Mouse (Mus musculus): ENCODE measurements around the gene Aox2. TPM values are rescaled to one million over a fixed set of nuclear protein-coding genes. Genes with fewer than 3 reads are reported as not detected.
A peak's percentile ranks its signal among the peaks of the same experiment; 100 is the strongest.

Gene Aox2
- polyA plus RNA-seq, 1 experiment from 2014 or later, result not detected

DNA sequence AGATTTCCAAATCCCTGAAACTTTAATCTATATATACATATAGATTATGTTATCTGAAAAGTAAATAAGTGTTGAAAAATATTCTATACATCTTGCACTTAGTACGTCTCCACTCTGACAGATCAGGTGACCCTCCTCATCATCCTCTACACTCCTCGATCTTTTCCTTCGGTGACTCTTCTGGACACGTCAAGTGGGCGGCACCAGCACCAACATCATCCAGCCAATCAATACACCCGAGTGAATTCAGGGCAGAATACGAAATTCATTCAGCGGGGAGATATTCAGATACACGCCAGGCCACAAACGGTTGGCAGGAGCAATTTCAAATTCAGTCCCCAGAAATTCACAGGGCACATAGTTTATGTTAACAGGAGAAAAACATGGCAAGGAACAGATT is 141.9 kb downstream of the Aox2 start:
- Histone ChIP-seq H3K36me3 (ENCODE audit: control insufficient read depth, insufficient read depth, low read length) (peaks cover 48% of the 10 kb centered on the region), H3K4me2 (ENCODE audit: low read depth, low read length) (no peak overlapping the region), H3K9ac (ENCODE audit: low read length) (no peak overlapping the region), H3K27me3 (ENCODE audit: control insufficient read depth, insufficient read depth, low read depth, low read length) (no peaks in the 10 kb centered on the region), H3K4me3 (ENCODE audit: low read length) (no peak overlapping the region), H3K27ac (ENCODE audit: low read length) (no peak overlapping the region), H3K9me3 (ENCODE audit: control insufficient read depth, low read length) (no peaks in the 10 kb centered on the region), H3K4me1 (replicated peaks; ENCODE audit: control insufficient read depth, insufficient read depth, low read length) (peaks cover 19% of the 10 kb centered on the region)
- ATAC-seq (ENCODE audit: low read depth), result no peak
- WGBS, result 78% methylated on average over 10 of the region's 10 CpGs

GRCm38 (mm10) chr1:58420961-58421360 is 142.8 kb downstream of the Aox2 start:
- peaks cover 41% of the 10 kb centered on the region for H3K36me3 ChIP-seq (ENCODE audit: control insufficient read depth, insufficient read depth, low read length)
- no peak for ATAC-seq (ENCODE audit: low read depth)
- H3K27me3 ChIP-seq (ENCODE audit: control insufficient read depth, insufficient read depth, low read depth, low read length), result no peaks in the 10 kb centered on the region
- no peak overlapping the region for H3K9ac ChIP-seq (ENCODE audit: low read length)
- H3K9me3 ChIP-seq (ENCODE audit: control insufficient read depth, low read length), result no peaks in the 10 kb centered on the region
- H3K4me3 ChIP-seq (ENCODE audit: low read length), result peak overlapping the region; percentile 21; the same call in 1 of the 2 replicates
- peaks cover 19% of the 10 kb centered on the region for H3K4me1 ChIP-seq (replicated peaks; ENCODE audit: control insufficient read depth, insufficient read depth, low read length)
- H3K27ac ChIP-seq (ENCODE audit: low read length), result no peak overlapping the region
- WGBS, result 30% methylated on average over 7 of the region's 7 CpGs
- 0 out of 2 replicates have a peak overlapping the region, but pooled peaks have one; percentile 89 for H3K4me2 ChIP-seq (ENCODE audit: low read depth, low read length)

DNA sequence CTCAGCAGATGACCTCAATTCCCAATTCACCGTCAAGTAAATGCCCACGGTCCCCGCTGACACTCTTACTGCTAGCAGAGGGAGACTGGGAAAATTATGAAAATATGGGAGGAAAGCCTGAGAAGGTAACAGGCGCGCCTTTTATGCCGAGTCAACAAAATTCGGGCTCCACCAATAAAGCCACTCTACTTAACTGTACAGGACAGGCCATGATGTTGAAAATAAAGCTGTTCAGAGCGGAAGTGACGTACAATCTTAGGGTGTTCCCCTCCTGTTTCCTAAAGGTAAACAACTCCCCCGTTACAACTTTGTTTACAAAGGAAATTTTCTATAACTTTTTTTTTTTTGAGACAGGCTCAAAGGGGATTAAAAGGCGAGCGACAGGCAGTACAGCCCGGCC is 144.8 kb downstream of the Aox2 start:
- ATAC-seq (ENCODE audit: low read depth), result peak; percentile 68
- H3K9me3 ChIP-seq (ENCODE audit: control insufficient read depth, low read length), result no peaks in the 10 kb centered on the region
- H3K27me3 ChIP-seq (ENCODE audit: control insufficient read depth, insufficient read depth, low read depth, low read length), result no peaks in the 10 kb centered on the region
- whole genome bisulfite sequencing, result 1% methylated on average over 13 of the region's 13 CpGs
- peak overlapping the region; percentile 100 for H3K9ac ChIP-seq (ENCODE audit: low read length)
- H3K4me1 ChIP-seq (replicated peaks; ENCODE audit: control insufficient read depth, insufficient read depth, low read length), result peaks cover 17% of the 10 kb centered on the region
- peak overlapping the region; percentile 93 for H3K4me3 ChIP-seq (ENCODE audit: low read length)
- peak overlapping the region; percentile 89 for H3K4me2 ChIP-seq (ENCODE audit: low read depth, low read length)
- H3K36me3 ChIP-seq (ENCODE audit: control insufficient read depth, insufficient read depth, low read length), result peaks cover 30% of the 10 kb centered on the region
- peak overlapping the region; percentile 99 for H3K27ac ChIP-seq (ENCODE audit: low read length)

- H3K36me3 ChIP-seq (ENCODE audit: control insufficient read depth, insufficient read depth, low read length), result peaks cover 23% of the 10 kb centered on the region
- peaks cover 17% of the 10 kb centered on the region for H3K4me1 ChIP-seq (replicated peaks; ENCODE audit: control insufficient read depth, insufficient read depth, low read length)
- H3K27ac ChIP-seq (ENCODE audit: low read length), result peak within 1 kb of the TSS; percentile 99
- peak within 1 kb of the TSS; percentile 89 for H3K4me2 ChIP-seq (ENCODE audit: low read depth, low read length)
- WGBS, result under 1% methylated on average over 79 of the region's 79 CpGs
- H3K4me3 ChIP-seq (ENCODE audit: low read length), result peak within 1 kb of the TSS; percentile 93
- no peaks in the 10 kb centered on the region for H3K9me3 ChIP-seq (ENCODE audit: control insufficient read depth, low read length)
- ATAC-seq (ENCODE audit: low read depth), result peak; percentile 97
- H3K9ac ChIP-seq (ENCODE audit: low read length), result peak within 1 kb of the TSS; percentile 100
- no peaks in the 10 kb centered on the region for H3K27me3 ChIP-seq (ENCODE audit: control insufficient read depth, insufficient read depth, low read depth, low read length)
These were observed 145.5 kb downstream of the Aox2 start, which contains the start of gene Clk1 for GRCm38 (mm10) chr1:58423371-58424248. Gene Clk1, minus strand, starts transcription at chr1:58424066.

GRCm38 (mm10) chr1:58424551-58424950 is 146.4 kb downstream of the Aox2 start:
- H3K4me1 ChIP-seq (replicated peaks; ENCODE audit: control insufficient read depth, insufficient read depth, low read length), result peaks cover 17% of the 10 kb centered on the region
- H3K9me3 ChIP-seq (ENCODE audit: control insufficient read depth, low read length), result no peaks in the 10 kb centered on the region
- no peak overlapping the region for H3K4me2 ChIP-seq (ENCODE audit: low read depth, low read length)
- no peak for ATAC-seq (ENCODE audit: low read depth)
- no peak overlapping the region for H3K9ac ChIP-seq (ENCODE audit: low read length)
- no peak overlapping the region for H3K4me3 ChIP-seq (ENCODE audit: low read length)
- no peaks in the 10 kb centered on the region for H3K27me3 ChIP-seq (ENCODE audit: control insufficient read depth, insufficient read depth, low read depth, low read length)
- peaks cover 15% of the 10 kb centered on the region for H3K36me3 ChIP-seq (ENCODE audit: control insufficient read depth, insufficient read depth, low read length)
- no peak overlapping the region for H3K27ac ChIP-seq (ENCODE audit: low read length)
- WGBS, result 77% methylated on average over 3 of the region's 3 CpGs

Other genes starting within 250 kb of the Aox2 start
- gene Aox1, start 248.4 kb upstream of the Aox2 start, polyA plus RNA-seq (2015; fragmentation: Nextera tagmentation; extraction: Ambion mirVana), result 0.97 TPM in 2 replicates
- 2.4 and 2.7 TPM in 2 replicates for gene Aox3, start 165.2 kb upstream of the Aox2 start, polyA plus RNA-seq (2015; fragmentation: Nextera tagmentation; extraction: Ambion mirVana)
- gene Aox4, start 67.9 kb upstream of the Aox2 start, polyA plus RNA-seq (2015; fragmentation: Nextera tagmentation; extraction: Ambion mirVana), result 0.05 and 0.26 TPM in 2 replicates
- gene Bzw1, start 114.6 kb downstream of the Aox2 start, polyA plus RNA-seq (2015; fragmentation: Nextera tagmentation; extraction: Ambion mirVana), result 299 and 329 TPM in 2 replicates
- gene Clk1, start 145.7 kb downstream of the Aox2 start, polyA plus RNA-seq (2015; fragmentation: Nextera tagmentation; extraction: Ambion mirVana), result 205 and 227 TPM in 2 replicates
- gene Nif3l1, start 166.8 kb downstream of the Aox2 start, polyA plus RNA-seq (2015; fragmentation: Nextera tagmentation; extraction: Ambion mirVana), result 37.4 and 37.8 TPM in 2 replicates
- gene Ppil3, start 167.2 kb downstream of the Aox2 start, polyA plus RNA-seq (2015; fragmentation: Nextera tagmentation; extraction: Ambion mirVana), result 45.8 and 52.5 TPM in 2 replicates
- gene Orc2, start 226.8 kb downstream of the Aox2 start, polyA plus RNA-seq (2015; fragmentation: Nextera tagmentation; extraction: Ambion mirVana), result 24.1 and 25.7 TPM in 2 replicates